Mouse (Mus musculus): ENCODE results near the gene Akr1c21.
"Not testable (repeated sequence)": the region's sequence is repeated elsewhere in the genome, so short reads cannot be mapped to it uniquely, and the experiment has no call there.

The Akr1c21 gene

DNA sequence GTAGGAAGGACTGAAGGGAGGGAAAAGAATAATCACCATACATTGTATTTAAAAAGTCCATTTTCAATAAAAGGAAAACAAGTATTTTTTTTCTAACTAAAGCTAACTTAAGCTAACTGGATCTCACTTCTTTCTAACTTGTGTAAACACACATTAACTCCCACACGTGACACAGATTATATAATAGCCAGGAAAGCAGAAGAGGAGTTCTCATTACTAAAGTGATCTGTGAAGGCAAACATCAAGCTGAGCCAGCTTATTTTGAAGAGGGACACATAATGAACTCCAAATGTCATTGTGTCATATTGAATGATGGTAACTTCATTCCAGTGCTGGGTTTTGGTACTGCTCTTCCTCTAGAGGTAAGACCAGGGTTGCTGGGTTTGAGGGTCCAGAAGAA, at the start of gene Akr1c21:
Gene Akr1c21 (plus strand): TSS at position 205 of the 400 bp plus-strand sequence.
- DNase-seq (ENCODE audit: low spot score): no peak

DNA sequence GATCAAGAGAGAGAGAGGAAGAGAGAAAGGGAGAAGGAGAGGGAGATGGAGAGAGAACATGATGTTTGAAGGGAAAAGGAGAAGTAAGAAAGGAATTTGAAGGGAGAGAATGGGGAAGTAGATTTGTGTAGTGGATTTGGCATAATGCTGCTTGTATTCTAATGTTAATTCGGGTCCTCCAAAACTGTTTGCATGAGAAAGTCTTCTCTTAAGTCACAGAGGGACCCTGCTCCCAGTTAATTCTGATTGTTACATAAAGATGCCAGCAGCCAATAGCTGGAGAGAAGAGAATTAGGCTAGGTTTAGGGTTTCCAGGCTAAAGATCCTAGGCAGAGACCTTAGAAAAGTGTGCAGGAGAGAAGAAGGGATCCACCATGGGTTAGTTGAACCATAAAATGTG, 14.7 kb upstream of the Akr1c21 start:
- no peak for DNase-seq (ENCODE audit: low spot score)

DNA sequence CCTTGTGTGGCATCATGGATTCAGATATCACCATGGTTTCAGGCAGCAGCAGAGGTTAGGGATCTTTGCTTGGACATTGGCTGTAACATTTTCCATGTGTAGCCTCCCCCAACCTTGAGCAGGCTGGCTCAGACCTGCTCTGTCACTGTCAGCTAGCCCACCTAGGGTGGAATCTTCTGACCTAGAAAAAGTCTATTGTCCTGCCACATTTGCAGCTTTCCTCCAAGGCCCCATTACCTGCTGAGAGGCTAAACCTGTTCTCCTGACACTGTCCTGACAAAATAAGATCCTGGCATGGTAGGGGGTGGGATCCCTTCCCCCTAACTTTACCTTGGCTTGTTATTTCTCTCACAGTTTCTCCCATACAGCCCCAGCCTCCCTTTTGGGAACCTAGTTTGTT, 13.4 kb upstream of the Akr1c21 start:
- no peak for DNase-seq (ENCODE audit: low spot score)

DNA sequence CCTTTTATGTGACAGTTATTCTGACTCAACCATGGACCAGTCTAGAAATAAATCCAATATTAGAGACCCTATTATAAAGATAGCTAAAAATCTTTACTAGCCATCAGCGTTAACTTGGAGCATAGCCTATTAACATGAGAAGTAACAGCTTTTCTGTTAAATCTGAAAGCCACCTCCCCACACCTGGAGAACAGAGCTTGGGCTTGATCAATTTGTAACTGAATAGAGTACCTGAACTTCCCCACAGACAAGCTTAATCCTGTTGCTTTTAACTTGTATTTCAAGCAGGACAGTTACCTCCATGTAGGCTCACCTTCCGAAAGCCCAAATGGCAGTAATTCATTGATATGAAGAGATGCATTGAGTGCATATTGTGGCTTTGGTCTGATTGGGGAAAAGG, 7.9 kb upstream of the Akr1c21 start:
- no peak for DNase-seq (ENCODE audit: low spot score)

DNA sequence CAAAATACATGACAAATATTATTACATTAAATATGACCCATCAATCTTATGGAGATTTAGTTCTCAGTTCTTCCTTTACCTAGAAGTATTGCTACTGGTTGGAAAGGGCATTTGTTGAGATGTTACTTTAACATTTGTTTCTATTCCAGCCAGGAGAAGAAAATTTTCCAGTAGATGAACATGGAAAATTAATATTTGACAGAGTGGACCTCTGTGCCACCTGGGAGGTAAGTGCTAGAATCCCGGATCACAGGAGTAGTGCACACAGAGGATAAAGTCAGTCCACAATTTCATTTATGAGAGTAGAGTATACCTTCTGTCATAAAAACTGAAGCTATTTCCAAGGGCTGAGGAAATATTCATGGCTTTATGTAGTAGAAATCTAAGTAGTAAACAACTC, 3.0 kb downstream of the Akr1c21 start:
- DNase-seq (ENCODE audit: low spot score): no peak

DNA sequence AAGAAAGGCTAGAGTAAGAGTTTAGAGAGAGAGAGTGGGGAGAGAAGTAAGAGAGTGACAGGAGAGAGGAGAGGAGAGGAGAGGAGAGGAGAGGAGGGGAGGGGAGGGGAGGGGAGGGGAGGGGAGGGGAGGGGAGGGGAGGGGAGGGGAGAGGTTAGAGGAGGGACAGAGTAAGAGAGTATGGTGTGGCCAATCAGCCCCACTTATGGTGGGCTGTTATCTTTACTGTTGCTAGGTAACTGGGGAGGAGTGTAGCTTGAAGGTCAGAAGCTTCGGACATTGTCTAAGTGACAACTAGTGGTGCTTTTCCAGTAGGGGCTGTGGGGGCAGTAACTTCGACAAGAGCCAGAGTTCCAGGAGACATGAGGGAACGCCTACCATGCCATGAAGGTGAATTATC, 29.6 kb downstream of the Akr1c21 start:
- not testable (repeated sequence) for DNase-seq (ENCODE audit: low spot score)

DNA sequence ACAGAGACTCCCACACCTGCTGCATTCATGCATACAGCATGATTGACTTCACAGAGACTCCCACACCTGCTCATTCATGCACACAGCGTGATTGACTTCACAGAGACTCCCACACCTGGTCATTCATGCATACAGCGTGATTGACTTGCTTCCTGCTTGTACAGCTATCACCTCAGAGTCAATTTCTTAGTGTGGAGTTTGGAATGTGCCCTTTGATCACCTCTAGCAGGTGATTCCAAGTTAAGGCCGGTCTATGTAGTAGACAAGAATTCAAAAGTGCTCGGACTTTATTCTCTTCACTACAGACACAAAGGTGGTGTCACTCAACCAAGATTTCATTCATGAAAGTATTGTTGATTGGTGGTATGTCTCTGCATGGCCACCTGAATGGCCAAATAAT, 32.9 kb downstream of the Akr1c21 start:
- no peak for DNase-seq (ENCODE audit: low spot score)

DNA sequence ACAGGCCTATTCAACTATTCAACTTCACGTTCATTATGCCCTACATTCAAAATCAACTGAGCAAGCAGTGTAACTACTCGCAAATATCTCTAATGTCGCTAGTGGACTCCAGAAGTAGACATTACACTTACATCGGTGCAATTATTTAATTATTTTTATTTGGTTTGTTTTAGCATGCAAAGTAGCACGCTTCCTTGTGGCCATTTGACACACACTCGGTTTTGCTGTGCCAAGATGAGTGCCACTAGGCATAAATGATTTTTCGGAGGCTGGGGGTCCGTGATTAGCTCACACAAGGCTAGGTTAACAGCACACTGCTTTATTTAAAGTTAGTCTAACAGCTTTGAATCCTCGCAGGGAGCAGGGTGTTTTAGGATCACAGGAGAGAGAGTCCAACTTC, 34.7 kb downstream of the Akr1c21 start:
- no peak for DNase-seq (ENCODE audit: low spot score)

DNA sequence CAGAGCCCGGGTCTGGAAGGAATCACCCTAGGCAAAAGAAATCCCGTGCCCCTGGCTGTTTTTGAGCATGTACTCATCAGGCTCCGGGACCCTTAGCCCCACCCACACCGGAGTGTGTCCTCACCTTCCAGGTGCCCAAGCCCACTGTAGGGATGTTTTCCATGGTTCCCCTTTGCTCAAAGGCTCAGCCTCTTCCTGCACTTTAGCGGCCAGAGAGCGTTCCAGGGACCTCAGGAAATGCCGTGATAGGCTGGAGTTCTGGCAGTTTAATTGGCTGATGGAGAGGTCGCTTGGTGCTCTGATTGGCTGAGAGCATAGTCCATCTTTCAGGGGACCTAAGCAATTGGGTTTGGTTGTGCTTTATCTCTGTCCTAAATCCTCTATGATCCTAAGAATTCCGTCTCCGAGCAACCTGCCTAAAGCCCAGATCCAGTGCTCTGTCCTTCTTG, 35.1 kb downstream of the Akr1c21 start, which contains the start of gene Akr1e1:
Gene Akr1e1 (minus strand): TSS at position 214 of the 449 bp plus-strand sequence.
- peak; percentile 67 for DNase-seq (ENCODE audit: low spot score)

DNA sequence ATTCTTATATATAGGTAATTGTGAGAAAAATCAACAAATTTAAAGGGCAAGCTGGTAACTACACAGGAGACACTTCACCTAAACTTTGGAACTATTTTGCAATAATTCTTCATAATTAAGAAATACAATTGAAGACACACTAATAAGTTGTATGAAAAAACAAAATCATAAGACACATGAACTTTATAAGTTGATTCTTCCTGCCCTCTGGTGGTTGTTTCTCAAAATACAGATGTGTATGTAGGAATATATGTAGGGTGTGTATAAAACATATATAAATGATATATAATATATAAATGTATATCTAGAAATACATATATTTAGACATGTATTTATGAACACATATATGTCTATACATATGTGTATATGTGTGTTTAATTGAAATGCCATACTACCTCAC, 37.0 kb downstream of the Akr1c21 start:
- DNase-seq (ENCODE audit: low spot score): no peak
